Mouse (Mus musculus) cortical plate, adult 2 months (tissue): ENCODE measurements around the gene Sh2d1b1. TPM values are rescaled to one million over a fixed set of nuclear protein-coding genes. Genes with fewer than 3 reads are reported as not detected.
"Not testable (repeated sequence)": the region's sequence is repeated elsewhere in the genome, so short reads cannot be mapped to it uniquely, and the experiment has no call there.

Source experiments
- H3K27ac ChIP-seq: fragments of 200-500 bp; 2 replicates; pipeline ENCODE4 v1.5.1; 2012; ENCODE audit warnings: low read length, control low read depth, inconsistent platforms; ENCODE audit not compliant: insufficient read depth
- H3K4me1 ChIP-seq: fragments of 200-500 bp; 2 replicates; pipeline ENCODE4 v1.6.1; 2011; ENCODE audit warnings: low read length; ENCODE audit not compliant: control insufficient read depth, insufficient read depth
- H3K4me3 ChIP-seq: fragments of 200-500 bp; 2 replicates; pipeline ENCODE4 v1.5.1; 2011; ENCODE audit warnings: mild to moderate bottlenecking, low read length, control low read depth; ENCODE audit not compliant: insufficient read depth
- CTCF ChIP-seq: fragments of 200-500 bp; IDR thresholded peaks from 2 replicates; pipeline ENCODE4 v1.5.1; 2011; ENCODE audit warnings: mild to moderate bottlenecking, control low read depth, low read length; ENCODE audit not compliant: insufficient read depth; ENCODE audit errors: extremely low read depth
- POLR2A ChIP-seq: fragments of 200-500 bp; IDR thresholded peaks from 2 replicates; pipeline ENCODE4 v1.6.1; 2011; ENCODE audit warnings: mild to moderate bottlenecking, low read length, control low read depth; ENCODE audit not compliant: insufficient read depth; ENCODE audit errors: extremely low read depth
- polyA plus RNA-seq: library from polyadenylated mRNA; depleted of rRNA; stranded (reverse); fragments of >200 nt; gene quantifications from 2 replicates; pipeline ENCODE4 v1.2.3, GENCODE M21; 2012; rRNA removed

Sh2d1b1 gene
- polyA plus RNA-seq: not detected in 2 replicates

DNA sequence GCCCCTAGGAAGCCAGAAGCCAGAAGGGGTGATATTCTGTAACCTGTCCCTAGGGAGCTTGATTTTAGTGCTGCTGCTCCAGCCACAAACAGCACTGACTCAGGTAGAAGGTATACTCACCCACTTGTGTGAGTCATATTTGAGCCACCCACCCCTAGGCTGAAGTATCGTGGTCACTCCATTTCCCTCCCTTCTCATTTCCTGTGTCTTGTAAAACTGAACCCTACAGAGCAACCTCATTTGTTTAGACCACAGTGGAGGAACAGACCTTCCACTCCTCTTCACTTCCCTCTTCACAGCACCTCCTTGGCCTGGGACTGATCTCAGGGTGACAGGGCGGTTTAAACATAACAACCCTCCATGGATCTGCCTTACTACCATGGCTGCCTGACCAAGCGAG lies at the start of gene Sh2d1b1:
TSS of gene Sh2d1b1 (plus strand) at position 305 of the 400 bp plus-strand sequence.
- Histone ChIP-seq H3K4me1 (no peaks in the 10 kb centered on the region), H3K27ac (no peak within 1 kb of the TSS), H3K4me3 (no peak within 1 kb of the TSS)
- no peak for TF ChIP-seq POLR2A
- TF ChIP-seq CTCF: no peak

DNA sequence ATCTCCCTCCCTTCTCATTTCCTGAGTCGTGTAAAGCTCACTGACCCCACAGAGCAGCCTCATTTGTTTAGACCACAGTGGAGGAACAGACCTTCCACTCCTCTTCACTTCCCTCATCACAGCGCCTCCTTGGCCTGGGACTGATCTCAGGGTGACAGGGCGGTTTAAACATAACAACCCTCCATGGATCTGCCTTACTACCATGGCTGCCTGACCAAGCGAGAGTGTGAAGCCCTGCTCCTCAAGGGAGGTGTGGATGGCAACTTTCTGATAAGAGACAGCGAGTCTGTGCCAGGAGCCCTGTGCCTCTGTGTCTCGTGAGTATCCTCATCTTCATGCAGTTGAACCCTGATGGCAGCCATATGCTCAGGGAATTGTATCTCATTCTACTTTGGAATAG lies 44.4 kb upstream of the Sh2d1b1 start, which contains the start of gene Sh2d1b2:
TSS of gene Sh2d1b2 (plus strand) at position 62 of the 400 bp plus-strand sequence.
- not testable (repeated sequence) for H3K4me1 ChIP-seq, H3K27ac ChIP-seq, H3K4me3 ChIP-seq

DNA sequence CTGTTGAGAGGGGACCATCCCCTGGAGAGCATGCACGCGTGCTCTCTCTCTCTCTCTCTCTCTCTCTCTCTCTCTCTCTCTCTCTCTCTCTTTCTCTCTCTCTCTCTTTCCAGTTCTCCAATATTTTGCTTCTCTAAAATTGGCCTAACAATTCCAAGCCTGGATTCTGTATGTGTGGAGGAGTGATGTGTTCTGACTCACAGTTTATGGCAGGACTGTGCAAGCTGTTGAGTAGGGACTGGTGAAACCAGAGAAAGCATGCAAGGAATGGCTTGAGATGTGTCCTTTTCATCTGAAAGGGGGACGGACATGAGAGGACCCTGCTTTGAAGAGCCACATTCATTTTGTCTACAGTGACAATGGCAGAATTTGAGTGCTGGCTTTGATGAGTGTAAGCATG lies 32.1 kb upstream of the Sh2d1b1 start:
- H3K4me3 ChIP-seq: no peak overlapping the region
- H3K4me1 ChIP-seq: no peaks in the 10 kb centered on the region
- H3K27ac ChIP-seq: no peak overlapping the region
- no peak for TF ChIP-seq CTCF
- TF ChIP-seq POLR2A: no peak

DNA sequence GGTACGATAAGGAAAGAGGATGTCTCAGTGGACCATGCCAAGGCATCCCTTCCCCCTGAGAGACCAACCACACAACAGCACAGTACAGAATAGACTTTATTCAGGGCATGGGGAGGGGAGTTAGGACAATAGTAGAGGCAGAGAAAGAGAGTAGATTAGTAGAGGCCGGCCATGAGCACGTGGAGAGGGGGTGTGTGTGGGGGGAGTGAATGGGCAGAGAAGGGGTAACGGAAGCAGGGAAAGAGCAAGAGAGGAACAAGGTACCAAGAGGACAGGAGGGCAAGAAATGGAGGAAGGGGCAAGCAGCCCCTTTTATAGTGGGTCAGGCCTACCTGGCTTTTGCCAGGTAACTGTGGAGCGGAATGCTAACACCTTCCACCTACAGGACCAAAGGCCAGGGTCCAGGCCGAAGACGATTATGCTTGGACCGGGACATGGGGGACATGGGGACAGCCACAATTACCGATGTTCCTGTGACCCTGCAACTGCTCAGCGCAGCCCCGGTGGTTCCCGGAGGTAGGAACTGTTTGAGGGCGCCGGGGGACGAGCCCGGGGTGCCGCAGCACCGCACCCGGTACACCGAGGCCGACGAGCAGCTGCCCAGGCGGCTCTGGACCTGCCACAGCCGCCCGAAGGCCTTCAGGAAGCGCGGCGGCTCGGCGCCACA lies 22.1 kb upstream of the Sh2d1b1 start:
- Histone ChIP-seq H3K4me3 (peak overlapping the region; percentile 76), H3K4me1 (no peaks in the 10 kb centered on the region), H3K27ac (peak overlapping the region; percentile 92)
- no peak for TF ChIP-seq POLR2A
- TF ChIP-seq CTCF: no peak

DNA sequence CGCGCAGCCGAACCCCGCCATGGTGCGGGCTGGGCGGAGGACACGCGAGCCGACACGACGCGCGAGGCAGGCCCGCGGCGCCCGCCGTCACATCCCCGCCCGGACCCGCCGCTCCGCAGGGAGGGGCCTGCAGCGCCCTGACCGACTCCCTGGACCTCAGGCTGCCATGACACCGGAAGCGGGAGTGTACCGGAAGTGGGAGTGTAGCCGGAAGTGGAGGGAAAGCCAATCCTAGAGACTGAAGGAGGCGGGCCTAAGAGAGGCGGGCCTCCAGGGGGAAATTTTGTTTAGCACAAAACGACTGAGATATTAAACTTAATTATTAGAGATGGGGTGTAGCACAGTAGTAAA lies 21.6 kb upstream of the Sh2d1b1 start:
- Histone ChIP-seq H3K27ac (peak overlapping the region; percentile 92), H3K4me1 (no peaks in the 10 kb centered on the region), H3K4me3 (peak overlapping the region; percentile 76)
- TF ChIP-seq POLR2A: peak; percentile 74
- TF ChIP-seq CTCF: no peak

DNA sequence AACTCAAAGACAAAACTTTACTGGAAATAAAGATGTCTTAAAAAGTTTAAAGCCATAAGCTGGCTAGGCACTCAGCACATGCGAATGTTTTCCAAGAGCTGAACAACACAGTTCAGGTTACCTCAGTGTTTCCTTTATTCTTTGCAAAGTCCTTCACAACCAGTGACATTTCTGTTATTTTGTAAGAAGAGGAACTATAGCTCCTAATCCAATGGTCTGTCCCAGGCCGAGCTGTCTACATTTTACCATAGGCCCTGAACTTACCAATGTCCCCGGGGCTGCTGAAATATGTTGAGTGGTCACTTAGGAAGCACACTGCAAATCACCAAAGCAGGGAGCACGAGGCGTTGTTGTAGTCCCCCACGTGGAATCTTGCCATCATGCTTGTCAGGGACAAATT lies 6.8 kb upstream of the Sh2d1b1 start:
- Histone ChIP-seq H3K4me3 (no peak overlapping the region), H3K4me1 (no peaks in the 10 kb centered on the region), H3K27ac (no peak overlapping the region)
- no peak for TF ChIP-seq POLR2A
- TF ChIP-seq CTCF: no peak

DNA sequence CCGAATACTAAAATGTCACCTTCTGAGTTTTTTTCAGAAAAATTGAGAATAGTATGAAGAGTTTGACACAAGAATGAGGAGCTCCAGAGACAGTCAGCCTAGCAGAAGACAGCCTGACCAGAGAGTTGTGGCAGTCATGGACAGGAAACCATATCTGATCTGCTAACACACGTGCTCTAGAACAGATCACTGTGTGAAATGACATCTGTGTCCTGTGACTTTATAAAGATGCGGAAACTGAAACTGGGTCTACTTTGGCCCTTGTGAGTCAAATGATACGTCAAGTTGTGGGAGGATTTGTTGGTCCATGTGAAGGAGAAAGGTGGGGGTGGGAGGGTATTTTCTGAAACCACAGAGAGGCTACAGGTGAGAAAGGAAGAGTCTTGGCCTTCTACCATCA lies 6.4 kb upstream of the Sh2d1b1 start:
- H3K4me1 ChIP-seq: no peaks in the 10 kb centered on the region
- no peak overlapping the region for H3K4me3 ChIP-seq
- TF ChIP-seq CTCF (no peak), POLR2A (no peak)
- H3K27ac ChIP-seq: no peak overlapping the region

DNA sequence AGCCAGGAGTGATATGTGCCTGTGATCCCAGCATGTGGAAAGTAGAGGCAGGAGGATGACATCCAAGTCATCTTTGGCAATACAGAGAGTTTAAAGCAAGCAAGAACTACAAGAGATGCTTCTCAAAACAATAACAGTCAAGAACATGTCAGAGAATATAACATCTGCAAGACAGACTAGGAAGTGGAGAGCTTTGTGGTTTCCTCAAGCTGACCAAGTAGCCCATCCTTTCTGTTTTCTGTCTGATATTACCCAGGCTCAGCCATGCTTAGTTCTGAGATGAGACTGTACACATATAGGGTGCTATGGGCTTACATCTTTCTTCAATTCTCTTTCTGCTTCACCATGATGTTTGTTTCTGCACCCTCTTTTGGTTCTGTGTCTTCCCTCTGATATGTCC lies 3.9 kb upstream of the Sh2d1b1 start:
- TF ChIP-seq POLR2A (no peak), CTCF (no peak)
- Histone ChIP-seq H3K27ac (no peak overlapping the region), H3K4me1 (no peaks in the 10 kb centered on the region), H3K4me3 (no peak overlapping the region)

DNA sequence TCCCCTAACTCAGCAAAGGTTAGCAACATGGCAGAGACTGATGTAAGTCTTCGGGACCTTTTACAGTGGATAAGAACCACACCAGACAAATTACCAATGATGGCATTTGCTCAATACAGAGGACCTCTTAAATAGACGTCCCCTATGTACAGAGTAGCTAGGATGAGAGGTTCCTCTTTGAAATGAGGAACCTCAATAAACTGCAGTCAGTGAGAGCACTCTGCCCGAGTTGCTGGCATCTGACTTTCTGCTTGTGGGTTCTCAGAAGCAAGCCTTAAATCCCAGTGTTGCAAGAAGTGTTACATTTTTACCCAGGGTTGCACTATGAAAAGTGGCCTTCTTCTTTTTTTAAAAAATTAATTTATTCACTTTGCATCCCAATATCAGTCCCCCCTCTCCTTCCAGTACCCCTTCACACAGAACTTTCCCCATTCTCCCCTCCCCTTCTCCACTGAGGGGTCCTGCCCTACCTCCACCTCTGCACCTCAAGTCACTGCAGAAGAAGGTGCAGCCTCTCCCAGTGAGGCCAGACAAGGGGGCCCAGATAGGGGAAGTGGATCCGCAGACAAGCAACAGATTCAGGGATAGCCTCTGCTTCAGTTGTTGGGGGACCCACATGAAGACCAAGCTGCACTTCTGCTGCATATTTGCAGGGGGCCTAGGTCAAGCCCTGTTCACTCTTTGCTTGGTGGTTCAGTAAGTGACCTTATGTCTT lies 5.5 kb downstream of the Sh2d1b1 start:
- Histone ChIP-seq H3K4me3 (no peak overlapping the region), H3K27ac (no peak overlapping the region), H3K4me1 (no peaks in the 10 kb centered on the region)
- TF ChIP-seq POLR2A: no peak
- TF ChIP-seq CTCF: no peak
